Mouse (Mus musculus) liver, embryonic 16.5 days (tissue): ENCODE measurements around the gene Tubgcp2. TPM values are rescaled to one million over a fixed set of nuclear protein-coding genes. Genes with fewer than 3 reads are reported as not detected.
A peak's percentile ranks its signal among the peaks of the same experiment; 100 is the strongest.

Experiments
- ATAC-seq: fragments of 200-750 bp; cut with Nextera tagmentation; 2 replicates; pipeline ENCODE4 v1.8.0; 2017; ENCODE audit warnings: low read depth, mild to moderate bottlenecking, moderate number of reproducible peaks, moderate library complexity
- H3K27ac ChIP-seq: fragments of 300-500 bp; sonication (generic); 2 replicates; pipeline ENCODE4 v1.5.1; 2014; ENCODE audit warnings: mild to moderate bottlenecking, low read length
- H3K27me3 ChIP-seq: fragments of 300-500 bp; sonication (generic); 2 replicates; pipeline ENCODE4 v1.6.1; 2014; ENCODE audit warnings: low read depth, low read length, mixed read lengths; ENCODE audit not compliant: control insufficient read depth, insufficient read depth
- H3K36me3 ChIP-seq: fragments of 300-500 bp; sonication (generic); 2 replicates; pipeline ENCODE4 v1.6.1; 2014; ENCODE audit warnings: mild to moderate bottlenecking; ENCODE audit not compliant: control insufficient read depth, insufficient read depth
- H3K4me1 ChIP-seq: fragments of 300-500 bp; sonication (generic); 2 replicates; pipeline ENCODE4 v1.6.1; 2014; ENCODE audit warnings: low read depth, low read length, mixed read lengths; ENCODE audit not compliant: control insufficient read depth
- H3K4me2 ChIP-seq: fragments of 300-500 bp; sonication (generic); 2 replicates; pipeline ENCODE4 v1.6.1; 2014; ENCODE audit warnings: low read depth, low read length, mixed read lengths
- H3K4me3 ChIP-seq: fragments of 300-500 bp; sonication (generic); 2 replicates; pipeline ENCODE4 v1.5.1; 2014; ENCODE audit warnings: low read depth, mild to moderate bottlenecking, low read length
- H3K9ac ChIP-seq: fragments of 300-500 bp; sonication (generic); 2 replicates; pipeline ENCODE4 v1.6.1; 2014; ENCODE audit warnings: low read depth, low read length
- H3K9me3 ChIP-seq: fragments of 300-500 bp; sonication (generic); replicated peaks from 2 replicates; pipeline ENCODE4 v1.6.1; 2016; ENCODE audit warnings: low read length; ENCODE audit not compliant: control insufficient read depth
- WGBS: fragments of 180-500 bp; shearing (Covaris S2); extraction: QIAGEN DNeasy Blood & Tissue Kit; methylation state at CpG from one replicate; pipeline ENCODE4 v1.1.7; 2014; ENCODE audit not compliant: insufficient replicate concordance; 5-methylcytosine and 5-hydroxymethylcytosine counted together
- polyA plus RNA-seq: library from polyadenylated mRNA; unstranded; fragments of >200 nt; fragmentation: Nextera tagmentation; extraction: Ambion mirVana; gene quantifications from 2 replicates; pipeline ENCODE4 v1.2.1, GENCODE M21; 2015

Gene Tubgcp2
- polyA plus RNA-seq, 1 experiment from 2014 or later = 22.2 TPM

DNA sequence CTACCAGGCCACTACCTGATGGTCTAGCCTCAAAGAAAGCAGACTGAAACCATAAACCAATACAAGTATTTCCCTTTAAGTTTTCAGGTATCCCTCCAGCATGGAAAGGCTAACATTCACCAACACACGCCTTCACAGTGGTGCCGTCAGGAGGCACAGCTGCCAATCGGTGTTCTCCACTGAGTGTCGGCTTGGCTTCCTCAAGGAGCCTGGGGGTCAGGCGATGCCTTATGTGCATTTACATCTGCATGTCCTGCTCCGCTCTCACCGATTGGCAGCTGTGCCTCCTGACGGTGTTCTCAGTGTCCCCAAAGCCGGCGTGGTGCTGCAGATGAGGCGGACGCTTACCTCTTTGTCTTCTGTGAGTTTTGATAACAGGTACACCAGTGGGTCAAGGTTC, 4.7 kb downstream of the Tubgcp2 start:
- no peak overlapping the region for H3K27ac ChIP-seq
- H3K4me3 ChIP-seq = no peak overlapping the region
- no peaks in the 10 kb centered on the region for H3K27me3 ChIP-seq
- H3K4me1 ChIP-seq = peaks cover 6% of the 10 kb centered on the region
- no peaks in the 10 kb centered on the region for H3K9me3 ChIP-seq
- no peak overlapping the region for H3K4me2 ChIP-seq
- H3K9ac ChIP-seq = no peak overlapping the region
- H3K36me3 ChIP-seq = peaks cover 45% of the 10 kb centered on the region
- 92% methylated on average over 12 of the region's 12 CpGs for WGBS
- ATAC-seq = no peak

DNA sequence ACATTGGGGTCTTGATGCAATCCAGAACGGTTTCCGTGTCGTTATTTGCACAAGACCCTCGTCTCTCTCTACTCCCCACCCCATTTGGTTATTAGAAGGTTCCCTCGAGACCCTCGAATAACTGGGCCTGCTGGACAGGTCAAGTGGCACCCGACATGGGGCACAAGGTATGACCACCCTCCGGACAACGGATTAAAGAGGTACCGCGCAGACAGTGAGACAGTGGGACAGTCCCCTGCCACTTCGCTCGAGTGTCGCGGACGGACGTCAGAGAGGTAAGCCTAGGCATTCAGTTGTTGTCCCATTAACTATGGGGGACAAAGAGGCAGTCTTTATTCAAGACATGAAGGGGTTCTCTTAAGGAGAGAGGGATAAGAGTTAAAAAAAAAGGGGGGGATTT, 25.1 kb downstream of the Tubgcp2 start:
- peaks cover 7% of the 10 kb centered on the region for H3K36me3 ChIP-seq
- ATAC-seq = no peak
- H3K4me2 ChIP-seq = no peak overlapping the region
- no peaks in the 10 kb centered on the region for H3K9me3 ChIP-seq
- no peaks in the 10 kb centered on the region for H3K27me3 ChIP-seq
- H3K27ac ChIP-seq = no peak overlapping the region
- H3K4me1 ChIP-seq = no peaks in the 10 kb centered on the region
- WGBS = 89% methylated on average over 17 of the region's 17 CpGs
- no peak overlapping the region for H3K4me3 ChIP-seq
- H3K9ac ChIP-seq = no peak overlapping the region

DNA sequence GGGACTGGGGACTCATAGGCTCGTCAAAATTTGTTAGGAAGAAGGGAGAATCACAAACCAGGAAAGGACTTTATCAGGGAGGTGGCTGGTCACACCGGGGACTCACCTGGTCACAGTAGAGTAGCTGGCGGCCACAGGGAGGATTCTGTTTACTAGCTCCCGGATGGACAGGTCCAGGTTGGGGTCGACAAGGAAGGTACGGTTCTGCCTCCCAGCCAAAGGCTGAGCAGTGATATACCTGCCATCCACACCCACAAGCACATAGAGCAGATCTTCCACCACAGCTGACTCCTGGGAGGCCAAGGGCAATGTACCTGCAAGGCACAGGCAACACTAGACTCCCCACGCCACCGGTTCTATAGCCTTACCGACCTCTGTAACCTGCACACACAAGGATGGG, 28.7 kb downstream of the Tubgcp2 start:
- H3K9me3 ChIP-seq = no peaks in the 10 kb centered on the region
- 85% methylated on average over 9 of the region's 9 CpGs for WGBS
- peaks cover 17% of the 10 kb centered on the region for H3K36me3 ChIP-seq
- H3K27ac ChIP-seq = no peak overlapping the region
- H3K4me3 ChIP-seq = no peak overlapping the region
- no peak overlapping the region for H3K4me2 ChIP-seq
- no peak overlapping the region for H3K9ac ChIP-seq
- no peaks in the 10 kb centered on the region for H3K4me1 ChIP-seq
- H3K27me3 ChIP-seq = no peaks in the 10 kb centered on the region
- no peak for ATAC-seq

DNA sequence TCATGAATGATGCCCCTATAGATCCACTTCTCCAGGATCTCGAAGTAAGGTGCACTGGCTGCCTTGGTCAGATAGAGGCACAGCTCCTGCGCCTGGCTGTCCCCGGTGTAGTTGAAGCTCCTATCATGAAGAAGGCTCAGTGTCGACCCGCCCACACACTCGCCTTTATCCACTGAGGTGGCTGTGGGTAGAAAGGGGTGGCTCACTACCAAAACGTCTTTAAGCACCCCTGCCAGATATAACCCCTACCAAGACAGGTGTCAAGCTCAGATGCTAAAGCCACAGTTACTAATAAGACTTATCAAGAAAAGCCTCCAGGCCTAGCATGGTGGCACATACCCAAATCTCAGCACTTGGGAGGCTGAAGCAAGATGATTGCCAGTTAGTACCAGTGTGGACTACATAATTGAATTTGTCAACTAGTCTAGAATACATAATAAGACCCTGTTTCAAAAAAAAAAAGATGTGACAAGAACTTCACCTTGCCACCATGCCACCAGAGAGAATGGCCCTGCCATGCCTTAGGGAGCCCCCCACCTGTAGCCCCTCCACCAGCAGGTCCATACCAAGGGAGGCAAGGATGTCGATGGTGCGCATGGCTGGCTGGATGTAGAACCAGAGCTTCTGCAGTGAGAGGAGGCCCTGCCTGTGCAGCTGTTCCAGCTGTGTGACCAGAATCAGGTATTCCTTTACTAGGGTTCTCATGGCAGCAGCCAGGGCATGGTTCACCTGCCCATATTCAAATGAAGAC, 29.4 kb downstream of the Tubgcp2 start:
- Histone ChIP-seq H3K4me3 (no peak overlapping the region), H3K27me3 (no peaks in the 10 kb centered on the region), H3K4me2 (no peak overlapping the region), H3K9ac (no peak overlapping the region), H3K36me3 (peaks cover 20% of the 10 kb centered on the region), H3K4me1 (no peaks in the 10 kb centered on the region), H3K9me3 (no peaks in the 10 kb centered on the region), H3K27ac (no peak overlapping the region)
- ATAC-seq = no peak
- 66% methylated on average over 9 of the region's 9 CpGs for WGBS

DNA sequence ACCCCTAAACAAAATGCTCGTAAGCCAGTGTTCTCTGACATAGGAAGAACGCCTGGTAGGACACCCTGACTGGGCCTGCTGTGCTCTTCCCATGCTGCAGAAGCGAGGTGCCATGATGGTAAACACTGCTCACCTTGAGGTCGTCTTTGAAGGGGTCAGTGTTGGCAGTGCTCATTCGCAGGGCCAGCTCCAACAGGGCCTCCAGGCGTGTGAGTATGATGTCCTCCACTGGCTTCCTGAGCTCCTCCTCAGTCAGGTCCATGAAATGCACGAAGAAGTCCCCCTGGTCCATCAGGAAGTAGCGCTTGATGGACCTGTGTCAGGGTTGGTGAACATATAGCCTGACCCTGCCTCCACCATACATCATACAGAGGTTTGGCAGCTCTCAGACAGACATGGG, 31.8 kb downstream of the Tubgcp2 start:
- H3K4me1 ChIP-seq = no peaks in the 10 kb centered on the region
- no peaks in the 10 kb centered on the region for H3K9me3 ChIP-seq
- no peak overlapping the region for H3K27ac ChIP-seq
- peaks cover 26% of the 10 kb centered on the region for H3K36me3 ChIP-seq
- no peak overlapping the region for H3K4me2 ChIP-seq
- H3K27me3 ChIP-seq = no peaks in the 10 kb centered on the region
- no peak for ATAC-seq
- 81% methylated on average over 8 of the region's 8 CpGs for WGBS
- H3K9ac ChIP-seq = no peak overlapping the region
- no peak overlapping the region for H3K4me3 ChIP-seq

DNA sequence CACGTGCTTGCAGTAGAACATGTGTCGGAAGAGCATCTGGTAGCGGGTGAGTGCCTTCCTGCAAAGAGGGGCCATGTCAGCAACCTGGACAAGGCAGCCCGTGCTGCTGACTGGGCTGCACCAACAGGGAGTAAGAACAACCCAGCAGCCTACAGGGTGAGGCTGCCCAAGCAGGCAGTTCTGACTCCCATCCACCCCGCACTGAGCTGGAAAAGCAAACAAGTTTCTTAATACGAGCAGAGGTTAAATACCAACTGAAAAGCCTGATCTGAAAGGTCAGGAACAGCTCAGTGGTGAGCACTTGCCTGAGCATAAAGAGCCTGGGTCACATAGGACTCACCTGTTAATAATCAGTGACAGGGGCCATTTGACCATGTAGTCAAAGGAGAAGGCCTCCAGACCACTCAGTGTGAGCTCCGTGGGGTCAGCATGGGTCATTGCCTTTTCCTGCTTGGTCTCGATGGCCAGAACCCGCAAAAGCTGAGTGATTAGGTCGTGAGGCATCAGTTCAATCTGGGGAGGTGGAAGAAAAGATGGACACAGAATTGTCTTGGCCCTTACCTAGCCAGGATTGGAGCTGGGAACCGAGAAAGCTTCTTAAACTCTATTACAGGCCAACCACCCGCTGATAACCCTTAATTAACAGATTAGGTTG, 35.3 kb downstream of the Tubgcp2 start:
- Histone ChIP-seq H3K4me1 (no peaks in the 10 kb centered on the region), H3K27ac (no peak overlapping the region), H3K36me3 (peaks cover 35% of the 10 kb centered on the region), H3K4me3 (no peak overlapping the region), H3K4me2 (no peak overlapping the region), H3K9me3 (no peaks in the 10 kb centered on the region), H3K27me3 (no peaks in the 10 kb centered on the region), H3K9ac (no peak overlapping the region)
- WGBS = 74% methylated on average over 12 of the region's 12 CpGs
- peak; percentile 75 for ATAC-seq

DNA sequence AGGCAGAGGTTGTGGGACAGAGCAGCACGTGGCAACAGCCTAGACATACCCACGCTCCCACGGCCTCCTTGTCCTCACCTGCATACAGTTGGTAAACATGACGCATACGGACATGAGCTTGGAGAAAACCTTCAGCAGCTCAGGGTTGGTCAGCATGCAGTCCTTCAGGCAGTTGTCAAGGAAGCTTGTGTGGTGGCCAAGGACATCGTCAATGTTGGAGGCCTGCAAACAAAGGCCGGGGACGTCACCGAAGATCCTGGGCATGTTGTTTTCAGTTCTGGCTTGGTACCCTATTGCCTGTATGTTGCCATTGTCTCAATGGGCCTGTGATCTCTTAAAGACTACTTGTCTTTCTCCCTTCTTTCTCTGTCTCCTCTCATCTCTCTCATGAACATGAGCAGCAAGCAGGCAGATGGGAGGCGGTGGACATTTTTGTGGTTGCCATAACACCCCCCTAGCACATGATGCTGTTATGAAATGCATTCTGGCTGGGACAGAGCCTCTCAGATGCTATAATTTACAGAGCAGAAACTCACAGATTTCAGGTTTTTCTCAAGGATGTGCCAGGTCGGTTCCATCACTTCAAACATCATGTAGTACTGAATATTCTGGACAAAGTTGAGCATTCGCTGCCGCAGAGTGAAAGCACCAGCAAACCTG, 37.6 kb downstream of the Tubgcp2 start:
- Histone ChIP-seq H3K27me3 (no peaks in the 10 kb centered on the region), H3K9me3 (no peaks in the 10 kb centered on the region), H3K27ac (no peak overlapping the region), H3K4me3 (no peak overlapping the region), H3K4me2 (no peak overlapping the region), H3K9ac (no peak overlapping the region), H3K36me3 (peaks cover 30% of the 10 kb centered on the region), H3K4me1 (no peaks in the 10 kb centered on the region)
- 85% methylated on average over 13 of the region's 13 CpGs for WGBS
- no peak for ATAC-seq

DNA sequence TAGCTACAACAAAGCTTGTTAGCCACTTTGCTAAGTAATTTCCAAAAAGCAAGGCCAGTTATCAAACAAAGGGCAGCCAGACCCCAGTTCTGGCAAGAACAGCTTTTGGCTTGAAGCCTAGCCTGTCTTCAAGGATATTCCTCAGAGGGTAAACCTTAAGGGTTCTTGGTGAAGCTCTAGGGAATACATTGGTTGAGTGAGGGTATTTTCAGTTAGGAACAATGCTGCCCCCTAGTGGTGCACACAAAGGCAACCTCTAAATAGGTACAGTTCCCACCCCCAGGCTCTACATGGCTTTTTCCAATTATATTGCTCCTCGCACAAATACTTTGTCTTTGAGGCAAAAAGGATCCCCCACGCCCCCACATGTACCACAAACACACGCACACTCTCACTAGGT, 41.8 kb downstream of the Tubgcp2 start:
- Histone ChIP-seq H3K27me3 (no peaks in the 10 kb centered on the region), H3K4me2 (no peak overlapping the region), H3K9me3 (no peaks in the 10 kb centered on the region), H3K9ac (no peak overlapping the region), H3K36me3 (peaks cover 20% of the 10 kb centered on the region), H3K4me3 (no peak overlapping the region), H3K27ac (no peak overlapping the region), H3K4me1 (peaks cover 2% of the 10 kb centered on the region; the same call in 1 of the 2 replicates)
- no peak for ATAC-seq
- WGBS = 19% methylated on average over 3 of the region's 3 CpGs

DNA sequence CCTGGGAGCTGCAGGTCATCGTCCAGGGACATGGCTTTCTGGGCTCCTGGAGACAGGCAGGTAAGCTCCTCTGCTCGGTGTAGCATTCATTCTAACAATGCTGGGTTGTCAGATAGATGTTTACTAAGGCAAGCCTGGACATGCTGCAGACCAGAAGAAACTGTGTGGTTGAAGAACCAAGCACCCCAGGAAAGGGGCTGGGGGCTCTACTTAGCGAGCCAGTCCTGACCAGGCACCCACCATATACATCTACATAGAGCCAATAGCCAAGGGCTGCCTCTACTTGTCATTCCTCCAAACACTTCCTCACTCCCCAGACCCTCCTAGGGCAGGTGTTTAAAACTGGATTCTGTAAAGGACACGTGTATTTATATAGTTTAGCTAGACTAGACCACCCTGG, 42.3 kb downstream of the Tubgcp2 start:
- no peak for ATAC-seq
- peaks cover 18% of the 10 kb centered on the region for H3K36me3 ChIP-seq
- H3K9ac ChIP-seq = no peak overlapping the region
- no peak overlapping the region for H3K27ac ChIP-seq
- WGBS = 57% methylated on average over 4 of the region's 4 CpGs
- H3K27me3 ChIP-seq = no peaks in the 10 kb centered on the region
- H3K4me3 ChIP-seq = no peak overlapping the region
- no peaks in the 10 kb centered on the region for H3K9me3 ChIP-seq
- H3K4me2 ChIP-seq = no peak overlapping the region
- peaks cover 2% of the 10 kb centered on the region; the same call in 1 of the 2 replicates for H3K4me1 ChIP-seq
